Mouse (Mus musculus) MEL-GATA-1-ER (cell line): ENCODE measurements around the gene Pcyt1b.

ENCODE experiments used
- DNase-seq: peaks from one replicate; pipeline ENCODE4 v3.0.0-alpha.2; 2012; ENCODE audit warnings: low read depth; ENCODE audit errors: extremely low read depth

Pcyt1b gene

DNA sequence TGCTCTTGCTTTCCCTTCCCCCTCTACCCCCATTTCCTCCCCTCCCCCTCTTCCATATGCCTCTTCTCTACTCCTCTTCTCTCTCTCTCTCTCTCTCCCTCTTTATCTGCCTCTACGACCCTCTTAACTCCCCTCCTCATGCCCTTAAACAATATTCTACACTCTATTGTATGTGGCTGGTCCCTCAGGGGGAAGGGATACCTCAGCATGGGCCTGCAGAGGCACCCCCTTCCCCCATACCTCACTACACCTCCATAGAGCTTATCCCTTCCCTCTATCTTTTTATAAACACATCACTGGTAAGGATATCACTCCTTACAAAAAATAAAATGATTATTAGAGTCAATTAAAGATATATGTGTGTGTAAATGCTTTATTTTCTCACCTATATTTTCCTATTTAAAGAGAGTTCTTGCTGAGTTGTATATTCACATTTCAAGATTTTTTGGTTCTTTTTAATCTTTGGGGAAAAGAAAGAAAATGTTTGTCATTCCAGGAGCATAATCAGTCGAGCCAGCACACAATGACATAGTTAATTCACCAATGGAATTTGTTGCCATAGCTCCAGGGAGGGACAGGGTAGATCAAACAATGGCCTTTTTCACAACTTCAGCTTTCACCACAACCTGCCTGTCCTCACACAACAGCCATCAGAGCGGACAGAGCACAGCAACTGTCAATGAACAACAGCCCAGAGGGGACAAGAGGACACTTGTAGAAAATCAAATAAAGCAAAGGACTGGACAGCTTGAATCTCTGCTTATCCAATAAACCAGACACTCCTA lies at the start of gene Pcyt1b:
Gene Pcyt1b, plus strand, starts transcription at position 646 of the 785 bp plus-strand sequence.
- no peak for DNase-seq

DNA sequence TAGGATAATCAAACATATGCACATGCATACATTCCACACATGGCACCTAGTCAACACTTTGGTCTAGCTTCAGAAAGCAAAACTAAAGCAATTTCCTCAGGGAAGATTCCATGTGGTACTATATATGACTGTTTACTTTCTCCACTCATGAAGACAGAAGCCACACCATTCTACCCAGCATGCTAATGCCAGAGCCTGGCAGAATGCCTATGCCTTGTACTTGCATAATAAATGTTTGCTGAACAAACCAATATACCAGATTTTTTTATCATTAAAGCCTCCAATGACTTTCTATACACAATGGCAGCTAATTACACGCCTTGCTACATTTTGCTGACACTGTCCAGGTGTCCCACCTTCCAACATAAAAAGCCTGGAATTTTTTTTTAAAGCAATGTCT lies 24.4 kb upstream of the Pcyt1b start:
- DNase-seq = no peak

DNA sequence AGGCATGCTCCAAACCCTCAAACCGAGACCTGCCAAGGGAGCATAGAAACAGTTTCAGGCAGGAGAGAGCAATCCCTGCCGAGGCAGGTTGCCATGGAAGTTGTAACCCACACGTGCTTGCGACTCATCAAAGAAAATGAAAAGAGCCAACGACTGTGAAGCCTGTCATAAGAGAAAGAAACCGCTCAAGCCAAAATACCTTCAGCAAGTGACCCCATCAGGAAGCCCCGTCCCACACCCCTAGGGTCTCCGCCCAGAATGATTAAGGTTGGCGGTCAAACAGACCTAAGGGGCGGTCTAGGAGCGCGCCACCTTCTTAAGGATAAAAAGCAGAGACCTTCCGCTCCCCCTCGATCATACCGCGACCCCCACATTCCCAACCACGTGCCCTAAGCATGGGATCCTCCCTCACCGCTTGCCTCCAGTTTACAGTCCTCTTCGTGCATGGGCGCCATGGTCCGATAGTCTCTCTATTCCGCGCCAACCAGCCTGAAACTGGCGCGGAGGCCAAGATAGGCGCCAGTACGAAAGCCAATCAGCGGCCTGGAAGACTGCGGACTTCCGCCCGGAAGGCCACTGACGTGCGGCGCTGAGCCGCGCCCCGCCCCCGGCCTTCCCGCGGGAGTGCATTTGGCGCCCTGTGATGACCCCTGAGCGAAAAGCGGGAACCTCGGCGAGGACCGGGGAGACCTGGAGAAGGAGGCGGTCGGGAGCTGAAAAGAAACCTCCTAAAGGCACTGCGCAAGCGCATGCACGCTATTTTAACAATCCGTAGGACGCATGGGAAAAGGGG lies 22.8 kb upstream of the Pcyt1b start, which contains the start of gene Pola1:
Gene Pola1, minus strand, starts transcription at position 499 of the 793 bp plus-strand sequence.
- peak; percentile 95 for DNase-seq

DNA sequence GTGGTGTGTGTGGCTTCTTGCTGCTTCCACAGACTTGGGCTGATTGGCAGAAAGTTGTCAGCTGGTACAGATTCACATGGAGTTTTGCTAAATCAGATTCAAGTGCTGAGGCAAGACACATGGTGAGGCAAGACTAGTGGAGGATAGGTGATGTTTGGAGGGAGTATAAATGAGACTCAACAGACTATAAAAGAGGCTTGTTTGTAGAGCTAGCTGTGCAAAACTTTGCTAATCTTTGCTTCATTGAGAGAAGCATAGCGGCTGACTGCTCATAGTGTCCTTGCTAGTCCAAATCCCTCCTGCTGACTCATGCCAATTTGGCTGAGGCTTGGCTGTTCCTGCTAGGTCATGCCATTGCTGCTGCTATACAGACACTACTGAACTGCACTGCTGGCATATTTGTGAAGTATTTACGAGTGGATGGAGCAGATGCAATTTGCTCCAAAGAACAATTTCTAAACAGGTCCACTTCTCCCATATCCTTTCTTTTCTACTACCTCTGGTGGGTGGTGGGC lies 19.7 kb upstream of the Pcyt1b start:
- DNase-seq = no peak

DNA sequence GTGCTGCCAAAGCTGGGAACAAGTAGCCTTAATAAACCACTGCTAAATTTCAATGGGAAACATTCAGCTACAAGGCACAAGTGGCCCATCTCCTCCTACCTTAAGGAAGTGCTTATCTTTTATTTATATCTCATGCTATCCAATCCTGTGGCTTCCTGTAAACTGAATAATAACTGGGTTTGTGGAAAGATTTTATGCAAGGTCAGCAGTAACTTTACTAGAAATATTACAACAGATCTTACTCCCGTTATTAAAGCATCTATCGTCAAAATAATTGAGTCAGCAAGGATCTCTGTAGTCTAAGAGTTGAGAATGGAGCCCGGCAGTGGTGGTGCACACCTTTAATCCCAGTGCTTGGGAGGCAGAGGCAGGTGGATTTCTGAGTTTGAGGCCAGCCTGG lies 11.1 kb upstream of the Pcyt1b start:
- no peak for DNase-seq

DNA sequence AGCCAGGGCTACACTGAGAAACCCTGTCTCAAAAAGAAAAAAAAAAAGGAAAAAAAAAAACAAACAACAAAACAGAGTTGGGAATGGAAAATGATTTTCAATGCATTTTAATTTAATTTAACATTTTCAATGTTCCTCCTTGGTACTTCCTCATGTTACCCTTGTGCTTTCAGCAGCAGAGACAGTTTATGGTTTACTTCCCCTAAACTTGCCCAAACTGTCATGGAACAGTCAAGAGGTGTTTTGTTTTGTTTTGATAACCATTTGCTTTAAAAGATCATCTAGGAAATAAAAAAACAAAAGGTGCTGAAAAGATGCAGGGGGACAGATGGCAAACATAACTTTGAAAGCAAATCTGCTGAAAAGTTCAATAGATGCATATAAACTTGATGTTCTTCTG lies 10.6 kb upstream of the Pcyt1b start:
- DNase-seq = peak; percentile 65

DNA sequence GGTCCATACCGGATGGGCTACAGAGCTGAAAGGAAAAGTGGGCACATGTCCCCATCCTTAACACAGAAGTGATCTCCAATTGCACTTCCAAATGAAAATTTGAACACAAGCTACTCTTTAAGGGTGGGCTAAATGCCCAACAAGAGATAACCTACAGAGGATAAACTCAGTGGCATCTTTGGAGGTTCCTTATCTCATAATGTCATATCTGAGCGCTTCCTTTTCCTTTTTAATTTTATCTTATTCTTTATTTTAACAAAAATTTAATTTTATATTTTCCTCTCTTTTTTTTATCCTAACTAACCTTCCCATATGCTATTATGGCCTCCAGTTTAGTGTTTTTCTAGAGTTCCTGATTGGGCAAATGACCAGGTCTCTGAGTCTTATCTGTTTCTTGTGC lies 3.9 kb upstream of the Pcyt1b start:
- no peak for DNase-seq

DNA sequence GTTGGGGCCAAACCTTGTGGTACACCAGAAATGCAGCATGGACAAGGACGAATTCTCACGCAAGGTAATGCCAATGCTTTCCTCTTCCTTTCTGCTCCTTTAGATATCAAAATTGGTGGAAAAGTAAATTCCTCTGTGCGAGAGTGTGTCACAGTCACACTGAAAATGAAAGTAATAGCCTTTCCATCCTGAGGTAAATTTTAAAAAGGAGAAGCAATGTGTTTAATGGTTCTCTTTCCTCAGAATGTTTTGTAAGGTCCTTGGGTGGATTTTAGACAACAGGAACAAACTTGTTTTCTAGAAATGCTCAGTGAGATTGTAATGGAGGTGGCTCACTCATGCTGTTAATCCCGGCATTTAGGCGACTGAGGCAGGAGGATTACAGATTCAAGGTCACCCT lies 490 bp downstream of the Pcyt1b start:
- no peak for DNase-seq

DNA sequence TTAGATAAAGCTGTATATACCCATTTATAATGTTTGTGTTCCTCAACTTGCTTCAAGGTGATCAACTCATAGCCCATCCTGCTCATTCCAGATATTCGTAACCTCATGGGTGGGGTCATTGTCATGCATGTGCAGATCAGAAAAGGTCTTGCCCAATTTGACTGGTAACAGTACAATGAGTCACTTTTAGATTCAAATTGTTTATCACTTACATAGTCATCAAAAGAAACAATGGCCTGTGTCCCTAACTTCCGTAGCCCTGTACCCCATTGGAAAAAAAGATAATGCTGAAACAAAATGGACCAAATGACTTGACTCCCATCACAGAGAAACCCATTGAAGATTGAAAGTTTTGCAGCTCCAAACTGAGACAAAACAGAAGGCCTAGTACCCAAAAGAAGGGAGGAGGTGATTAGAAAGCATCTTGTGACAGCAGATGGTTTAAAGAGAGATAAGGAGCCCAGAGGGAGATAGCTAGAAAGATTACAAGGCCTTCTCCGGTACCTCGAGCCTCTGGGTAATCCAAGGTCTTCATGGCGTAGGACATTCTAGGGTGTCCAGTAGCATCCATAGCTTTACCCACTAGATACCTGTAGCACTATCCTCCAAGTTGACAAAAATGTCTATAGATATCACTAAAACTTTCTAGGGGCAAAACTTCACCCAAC lies 9.4 kb downstream of the Pcyt1b start:
- DNase-seq = no peak

DNA sequence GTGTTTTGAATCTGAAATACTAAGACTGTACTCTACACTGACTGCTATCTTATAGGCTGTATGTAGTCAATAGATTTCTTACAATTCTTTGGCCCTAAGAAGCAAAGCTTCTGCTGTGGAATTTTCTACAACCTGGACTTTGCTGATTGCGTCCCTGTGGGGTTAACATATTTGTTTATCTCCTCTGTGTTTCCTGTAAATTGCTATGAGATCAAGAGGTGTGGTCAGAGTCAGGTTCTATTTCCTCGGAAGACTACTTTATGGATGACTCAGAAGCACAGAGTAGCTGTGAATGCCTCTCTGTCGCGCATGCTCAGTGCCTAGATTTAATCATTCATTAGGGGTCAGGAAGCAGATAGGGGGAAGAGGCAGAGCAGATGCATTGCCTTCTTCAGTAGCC lies 10.1 kb downstream of the Pcyt1b start:
- peak; percentile 71 for DNase-seq

DNA sequence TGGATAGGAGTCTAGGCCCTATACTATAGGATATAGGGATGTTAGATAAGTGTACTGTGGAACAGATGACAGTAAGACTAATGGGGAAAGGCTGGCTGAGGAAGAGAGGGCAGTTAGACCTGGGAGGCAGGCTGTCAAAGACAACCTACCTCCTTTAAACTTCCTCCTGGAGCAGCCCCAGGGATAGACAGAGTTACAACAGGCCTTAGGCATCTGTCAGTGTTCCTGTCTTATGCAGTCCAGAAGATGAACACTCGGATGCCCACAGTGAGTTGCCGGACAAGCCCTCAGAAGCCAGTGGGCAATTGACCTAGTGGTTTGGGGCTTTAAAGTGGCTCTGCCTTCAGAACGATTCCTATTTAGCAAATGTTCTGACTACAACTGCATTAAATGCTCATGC lies 19.8 kb downstream of the Pcyt1b start:
- no peak for DNase-seq

DNA sequence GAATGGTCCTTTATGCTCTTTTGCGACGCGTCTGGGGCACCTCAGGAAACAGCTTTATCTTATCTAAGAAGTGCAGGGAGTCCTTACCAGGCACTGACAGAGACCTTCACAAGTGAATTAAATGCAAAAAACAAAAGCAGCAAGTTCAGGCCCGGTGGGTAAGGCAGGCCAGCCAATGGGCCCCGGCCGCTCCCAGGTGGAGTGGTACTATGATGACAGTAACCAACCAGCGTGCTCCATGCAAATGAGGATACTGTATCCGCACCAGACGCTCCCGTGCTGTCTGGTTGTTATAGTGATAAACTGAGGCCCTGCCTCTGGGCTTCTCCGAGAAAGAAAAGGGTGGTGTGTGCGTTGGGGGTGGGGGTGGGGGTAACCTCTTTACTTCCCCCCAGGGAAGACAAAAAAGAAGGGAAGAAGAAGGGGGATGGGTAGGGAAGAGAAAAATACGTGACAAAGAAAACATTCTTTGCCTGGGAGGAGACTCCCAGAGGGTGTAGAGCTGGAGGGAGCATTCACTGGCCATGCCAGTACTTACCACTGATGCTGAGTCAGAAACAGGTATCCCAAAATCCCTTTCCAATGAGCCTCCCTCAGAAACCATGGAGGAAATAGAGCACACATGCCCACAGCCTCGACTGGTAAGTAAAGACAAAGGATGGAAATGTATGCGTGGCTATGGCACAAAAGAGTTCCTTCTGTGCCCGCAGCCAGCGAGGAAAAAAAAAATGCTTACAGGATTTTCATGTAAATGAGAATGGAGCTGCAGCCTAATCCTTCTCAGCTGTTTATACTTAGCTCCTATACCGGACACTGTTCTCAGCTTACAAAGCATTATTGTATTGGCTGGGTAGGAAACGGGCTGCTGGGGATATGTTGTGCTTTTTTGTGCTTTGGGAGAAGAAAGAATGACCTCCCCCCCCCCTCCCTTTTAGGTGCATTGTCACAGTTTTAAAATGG lies 20.5 kb downstream of the Pcyt1b start:
- DNase-seq = peak; percentile 99

DNA sequence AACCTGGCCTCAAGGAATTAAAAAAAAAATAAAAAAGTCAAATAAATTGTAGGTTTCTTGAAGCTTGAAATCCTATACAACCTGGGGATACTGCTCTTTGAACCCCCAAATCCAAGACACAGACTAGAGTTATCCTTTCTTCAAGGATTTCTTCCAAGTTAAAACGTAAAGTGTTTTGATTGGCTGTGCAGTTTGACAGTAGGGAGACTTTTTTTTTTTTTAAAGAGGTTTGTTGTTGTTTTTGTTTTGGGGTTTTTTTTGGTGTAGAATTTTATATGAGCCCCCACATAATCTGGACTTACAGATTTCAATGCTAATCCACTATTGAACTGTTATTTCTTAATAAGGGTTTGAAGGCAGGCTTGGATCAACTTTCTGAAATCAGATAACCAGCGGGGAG lies 21.6 kb downstream of the Pcyt1b start:
- DNase-seq = peak; percentile 29

DNA sequence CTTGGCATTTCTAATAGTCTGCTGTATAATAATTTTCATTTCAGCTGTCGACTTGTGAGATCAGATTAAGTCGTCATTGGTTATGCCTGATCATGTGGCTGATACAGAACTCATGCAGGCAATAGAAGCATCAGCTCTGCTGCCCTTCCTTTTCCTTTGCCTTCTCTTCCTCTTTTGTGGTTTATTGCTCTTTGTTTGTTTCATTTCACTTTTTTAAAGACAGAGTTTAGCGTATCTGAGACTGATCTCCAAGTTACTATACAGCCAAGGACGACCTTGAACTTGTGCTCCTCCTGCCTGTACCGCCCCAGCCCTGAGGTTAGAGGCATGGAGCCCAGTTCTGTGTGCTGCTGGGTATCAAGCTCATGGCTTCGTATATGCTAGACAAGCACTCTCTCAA lies 34.6 kb downstream of the Pcyt1b start:
- DNase-seq = peak; percentile 62

DNA sequence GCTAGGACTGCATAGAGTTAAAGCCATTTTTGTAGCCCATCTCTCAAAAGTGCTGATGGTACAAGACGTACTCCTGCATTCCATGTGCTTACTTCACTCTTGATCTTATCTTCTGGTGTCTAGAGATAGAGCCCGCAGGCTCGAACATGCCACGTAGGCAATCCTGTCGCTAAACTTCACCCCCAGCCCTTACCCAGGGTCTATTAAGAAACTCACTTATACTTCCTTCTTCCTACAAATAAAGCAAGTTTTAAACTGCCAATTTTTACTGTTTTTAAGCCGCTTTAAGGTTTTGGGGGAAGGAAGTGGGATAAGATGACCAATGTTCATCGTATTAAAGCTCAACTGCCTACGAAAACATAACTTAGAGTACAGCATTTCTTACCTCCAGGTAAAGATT lies 36.0 kb downstream of the Pcyt1b start:
- DNase-seq = no peak

DNA sequence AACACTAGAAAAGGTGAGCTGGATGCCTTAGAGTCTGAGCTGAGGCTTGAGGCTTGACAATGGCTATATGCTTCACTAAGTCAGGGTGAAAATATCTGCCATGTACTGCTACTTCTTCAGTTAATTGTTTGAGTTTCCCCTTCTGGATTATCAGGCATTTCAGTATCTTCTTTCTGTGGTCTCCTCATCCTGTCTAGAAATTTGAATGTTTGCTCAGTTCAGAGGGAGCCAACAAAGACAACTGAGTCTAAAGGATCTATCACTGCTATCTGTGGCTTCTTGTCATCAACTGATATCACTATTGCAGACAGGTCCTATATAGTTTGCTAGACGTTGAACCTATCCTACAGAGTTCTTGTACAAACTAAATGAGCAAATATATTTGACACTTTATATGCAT lies 42.9 kb downstream of the Pcyt1b start:
- peak; percentile 46 for DNase-seq

DNA sequence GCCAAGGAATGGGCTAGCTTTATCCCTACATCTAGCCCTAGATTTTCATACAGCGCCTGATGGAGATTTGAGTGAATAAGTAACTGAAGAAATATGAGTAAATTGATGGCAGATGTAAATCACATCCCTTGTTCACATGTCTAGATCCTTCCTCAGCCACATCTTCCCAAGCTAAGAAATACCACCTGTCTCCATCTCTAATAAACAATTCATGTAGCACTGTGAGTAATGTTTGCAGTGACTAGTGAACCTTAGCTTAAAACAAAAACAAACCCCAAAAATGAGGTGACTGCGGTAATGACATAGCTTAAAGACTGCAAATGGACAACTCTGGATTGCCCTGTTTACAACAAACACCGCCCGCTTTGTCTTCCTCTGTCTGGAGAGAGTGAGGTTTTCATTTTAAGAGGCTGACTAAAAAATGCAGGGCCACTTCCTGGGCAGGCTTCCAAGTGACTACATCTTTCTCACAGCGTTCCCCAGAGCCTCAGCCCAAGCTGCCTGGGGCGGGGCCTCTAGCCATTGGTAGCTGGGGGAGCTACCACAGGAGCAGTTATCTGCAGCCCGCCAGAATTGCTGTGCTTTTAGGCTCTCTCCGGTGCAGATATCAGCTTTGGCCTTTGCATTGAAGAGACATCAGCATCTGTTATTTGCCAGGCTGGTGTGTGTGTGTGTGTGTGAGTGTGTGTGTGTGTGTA lies 46.0 kb downstream of the Pcyt1b start:
- peak; percentile 96 for DNase-seq

DNA sequence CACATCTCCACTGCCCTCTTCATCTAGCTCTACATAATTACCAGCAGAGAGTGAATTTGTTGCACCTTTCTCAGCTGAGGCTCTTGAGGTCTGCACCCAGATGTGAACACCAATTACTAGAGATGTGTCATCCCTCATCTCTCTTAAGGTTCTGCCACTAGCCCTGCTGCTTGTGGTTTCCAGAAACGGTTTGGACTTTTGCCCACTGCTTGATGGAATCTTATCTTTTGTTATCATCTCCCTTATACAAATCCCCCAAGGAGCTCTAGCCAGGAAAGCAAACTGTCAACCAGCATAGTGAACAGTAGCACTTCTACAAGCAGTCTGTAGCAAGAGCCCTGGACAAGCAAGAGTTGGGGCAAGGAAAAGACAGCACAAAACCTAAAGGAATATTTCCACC lies 57.9 kb downstream of the Pcyt1b start:
- DNase-seq = no peak

DNA sequence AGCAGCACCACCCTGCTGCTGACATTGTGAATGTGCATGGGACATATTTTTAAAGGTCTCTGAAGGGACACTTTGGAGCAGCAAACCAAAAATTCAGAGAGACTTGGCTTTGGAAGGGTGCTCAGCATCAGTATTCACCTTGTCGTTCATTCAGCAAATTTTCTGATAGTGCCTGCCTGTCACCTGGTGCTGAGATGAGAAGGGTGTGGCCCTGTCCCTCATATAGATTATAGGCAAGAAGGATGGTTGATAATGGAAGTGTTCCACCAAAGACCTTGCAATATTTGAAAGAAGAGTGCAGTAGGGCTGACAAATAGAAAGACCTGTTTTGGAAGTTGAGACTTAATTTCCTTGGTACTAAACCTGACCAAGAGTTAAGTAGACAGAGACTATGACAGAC lies 74.9 kb downstream of the Pcyt1b start:
- DNase-seq = no peak

DNA sequence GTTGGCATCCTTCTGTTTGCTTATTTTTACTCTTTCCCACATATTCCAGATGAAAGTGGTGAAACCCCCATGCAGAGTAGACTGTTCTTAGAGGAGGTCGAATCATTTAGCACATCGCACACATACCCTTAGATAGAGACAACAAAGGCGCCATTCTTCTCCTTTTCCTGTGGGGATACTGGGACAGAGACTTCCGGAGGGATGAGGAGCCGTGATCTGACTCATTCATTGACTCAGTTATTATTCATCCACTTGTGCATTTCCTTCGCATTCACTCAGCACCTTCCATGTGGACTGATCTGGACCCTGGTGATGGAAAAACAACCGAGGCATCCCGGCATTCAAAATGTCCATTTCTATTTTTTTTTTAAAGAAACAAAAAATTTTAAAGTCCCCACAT lies 76.2 kb downstream of the Pcyt1b start:
- DNase-seq = no peak
